Mouse (Mus musculus) left cerebral cortex, postnatal 36 days (tissue): ENCODE measurements around the gene Lin28b. TPM values are rescaled to one million over a fixed set of nuclear protein-coding genes. Genes with fewer than 3 reads are reported as not detected.
"Not testable (repeated sequence)": the region's sequence is repeated elsewhere in the genome, so short reads cannot be mapped to it uniquely, and the experiment has no call there.

Experiments
- DNase-seq, 2 experiments: peaks; one replicate each; pipeline ENCODE4 v3.0.0; 2021 to 2022; ENCODE audit warnings: low spot score in 2 of 2, mixed read lengths in 1 of 2
- intact Hi-C: fragments of 180-260 bp; cut with DNase I; formaldehyde crosslinking; loops from one replicate; pipeline ENCODE4 v1.15.1; 2025
- total RNA-seq, 2 experiments: library from RNA; stranded (reverse); gene quantifications; 2 replicates each; pipeline ENCODE4 v1.2.3; 2021

Gene Lin28b
- total RNA-seq, 2 experiments from 2014 or later = 3.5 to 4.8 TPM

GRCm38 (mm10) chr10:45422372-45422771, 63.8 kb downstream of the Lin28b start:
- intact Hi-C loops = no loop called here
- no peak for DNase-seq

GRCm38 (mm10) chr10:45412144-45412543, 74.1 kb downstream of the Lin28b start:
- intact Hi-C loops = no loop called here
- DNase-seq = no peak

- intact Hi-C loops = no loop called here
Measured at GRCm38 (mm10) chr10:45411741-45412140, 74.5 kb downstream of the Lin28b start.

GRCm38 (mm10) chr10:45410624-45411341, 75.4 kb downstream of the Lin28b start:
- intact Hi-C loops = no loop called here
- no peak for DNase-seq

More at GRCm38 (mm10) chr10:45411741-45412140, 74.5 kb downstream of the Lin28b start:
- no peak for DNase-seq

- no peak for DNase-seq
- intact Hi-C loops = no loop called here
Measured at GRCm38 (mm10) chr10:45399702-45400243, 86.4 kb downstream of the Lin28b start.

- intact Hi-C loops = no loop called here
- DNase-seq = no peak
Measured at GRCm38 (mm10) chr10:45398211-45398610, 88.0 kb downstream of the Lin28b start.

- DNase-seq = no peak
Measured at GRCm38 (mm10) chr10:45382637-45382958, 103.6 kb downstream of the Lin28b start.

GRCm38 (mm10) chr10:45381937-45382636, 104.1 kb downstream of the Lin28b start:
- no peak for DNase-seq
- intact Hi-C loops = loop anchor here (5.0 to 10.0 kb wide), 2 partner anchors 130 to 273 kb away; no protein-coding TSS in a partner anchor

More at GRCm38 (mm10) chr10:45382637-45382958, 103.6 kb downstream of the Lin28b start:
- intact Hi-C loops = loop anchor here (5.0 to 10.0 kb wide), 2 partner anchors 130 to 272 kb away; no protein-coding TSS in a partner anchor

GRCm38 (mm10) chr10:45378269-45378668, 107.9 kb downstream of the Lin28b start:
- intact Hi-C loops = no loop called here
- no peak for DNase-seq

- peak; percentile 54 to 65 for DNase-seq
- intact Hi-C loops = loop anchor here (1.0 kb wide), 1 partner anchor 275 kb away; no protein-coding TSS in a partner anchor
Measured at GRCm38 (mm10) chr10:45372994-45373692, 113.1 kb downstream of the Lin28b start.

GRCm38 (mm10) chr10:45370545-45370944, 115.7 kb downstream of the Lin28b start:
- intact Hi-C loops = no loop called here
- no peak for DNase-seq

GRCm38 (mm10) chr10:45369639-45370038, 116.6 kb downstream of the Lin28b start:
- no peak for DNase-seq
- intact Hi-C loops = no loop called here

GRCm38 (mm10) chr10:45366987-45367705, 119.0 kb downstream of the Lin28b start:
- no peak for DNase-seq
- intact Hi-C loops = no loop called here

GRCm38 (mm10) chr10:45363396-45363795, 122.8 kb downstream of the Lin28b start:
- intact Hi-C loops = no loop called here
- DNase-seq = no peak

- DNase-seq = no peak
- intact Hi-C loops = no loop called here
Measured at GRCm38 (mm10) chr10:45356091-45356490, 130.1 kb downstream of the Lin28b start.

GRCm38 (mm10) chr10:45348143-45348542, 138.1 kb downstream of the Lin28b start:
- intact Hi-C loops, DNase-seq: not testable (repeated sequence)

- DNase-seq = no peak
- intact Hi-C loops = no loop called here
Measured at GRCm38 (mm10) chr10:45345217-45345616, 141.0 kb downstream of the Lin28b start.

- intact Hi-C loops = no loop called here
- no peak for DNase-seq
Measured at GRCm38 (mm10) chr10:45344381-45344780, 141.8 kb downstream of the Lin28b start.

GRCm38 (mm10) chr10:45339106-45339505, 147.1 kb downstream of the Lin28b start:
- DNase-seq = no peak

More at GRCm38 (mm10) chr10:45339106-45339505, 147.1 kb downstream of the Lin28b start:
- intact Hi-C loops = no loop called here
